Mouse (Mus musculus): Measurements from ENCODE around the gene Dppa4. TPM values are rescaled to one million over a fixed set of nuclear protein-coding genes. Genes with fewer than 3 reads are reported as not detected.

Dppa4 gene
- polyA plus RNA-seq (2015; fragmentation: Nextera tagmentation; extraction: Ambion mirVana), result not detected in 2 replicates

GRCm38 (mm10) chr16:48283517-48283916 is at the start of gene Dppa4:
TSS of gene Dppa4 (plus strand) at chr16:48283733.
- Histone ChIP-seq H3K4me3 (no peak within 1 kb of the TSS), H3K36me3 (no peaks in the 10 kb centered on the region), H3K27me3 (no peaks in the 10 kb centered on the region), H3K4me2 (no peak within 1 kb of the TSS), H3K9ac (no peak within 1 kb of the TSS), H3K9me3 (replicated peaks) (no peaks in the 10 kb centered on the region), H3K27ac (no peak within 1 kb of the TSS), H3K4me1 (replicated peaks) (no peaks in the 10 kb centered on the region)
- no peak for ATAC-seq (replicated peaks; ENCODE audit: insufficient number of reproducible peaks, insufficient read depth, low FRiP score, low read depth)
- WGBS, result 67% methylated on average over 4 of the region's 4 CpGs

- no peak overlapping the region for H3K4me3 ChIP-seq
- no peaks in the 10 kb centered on the region for H3K4me1 ChIP-seq (replicated peaks)
- no peak overlapping the region for H3K4me2 ChIP-seq
- no peaks in the 10 kb centered on the region for H3K36me3 ChIP-seq
- H3K27ac ChIP-seq, result no peak overlapping the region
- ATAC-seq (replicated peaks; ENCODE audit: insufficient number of reproducible peaks, insufficient read depth, low FRiP score, low read depth), result no peak
- WGBS, result 77% methylated on average over 1 of the region's 1 CpGs
- no peaks in the 10 kb centered on the region for H3K27me3 ChIP-seq
- no peaks in the 10 kb centered on the region; the same call in 1 of the 2 replicates for H3K9me3 ChIP-seq (replicated peaks)
- no peak overlapping the region for H3K9ac ChIP-seq
These were observed 48.5 kb upstream of the Dppa4 start for GRCm38 (mm10) chr16:48234999-48235398.

- no peaks in the 10 kb centered on the region; the same call in 1 of the 2 replicates for H3K9me3 ChIP-seq (replicated peaks)
- no peak for ATAC-seq (replicated peaks; ENCODE audit: insufficient number of reproducible peaks, insufficient read depth, low FRiP score, low read depth)
- no peak overlapping the region for H3K9ac ChIP-seq
- WGBS, result 73% methylated on average over 7 of the region's 7 CpGs
- H3K4me2 ChIP-seq, result no peak overlapping the region
- no peaks in the 10 kb centered on the region for H3K36me3 ChIP-seq
- H3K4me1 ChIP-seq (replicated peaks), result no peaks in the 10 kb centered on the region
- no peak overlapping the region for H3K27ac ChIP-seq
- no peaks in the 10 kb centered on the region for H3K27me3 ChIP-seq
- no peak overlapping the region for H3K4me3 ChIP-seq
These were observed 45.9 kb upstream of the Dppa4 start for GRCm38 (mm10) chr16:48237676-48238075.

GRCm38 (mm10) chr16:48247044-48247661 is 36.4 kb upstream of the Dppa4 start:
- Histone ChIP-seq H3K27me3 (no peaks in the 10 kb centered on the region), H3K9ac (no peak overlapping the region), H3K4me3 (no peak overlapping the region), H3K9me3 (replicated peaks) (no peaks in the 10 kb centered on the region), H3K4me2 (no peak overlapping the region), H3K36me3 (no peaks in the 10 kb centered on the region), H3K27ac (no peak overlapping the region), H3K4me1 (replicated peaks) (no peaks in the 10 kb centered on the region)
- no peak for ATAC-seq (replicated peaks; ENCODE audit: insufficient number of reproducible peaks, insufficient read depth, low FRiP score, low read depth)
- WGBS, result 64% methylated on average over 2 of the region's 2 CpGs

- H3K27ac ChIP-seq, result no peak overlapping the region
- no peak for ATAC-seq (replicated peaks; ENCODE audit: insufficient number of reproducible peaks, insufficient read depth, low FRiP score, low read depth)
- no peaks in the 10 kb centered on the region for H3K4me1 ChIP-seq (replicated peaks)
- no peak overlapping the region for H3K4me3 ChIP-seq
- H3K36me3 ChIP-seq, result no peaks in the 10 kb centered on the region
- H3K4me2 ChIP-seq, result no peak overlapping the region
- no peaks in the 10 kb centered on the region for H3K9me3 ChIP-seq (replicated peaks)
- WGBS, result 32% methylated on average over 4 of the region's 4 CpGs
- no peak overlapping the region for H3K9ac ChIP-seq
- no peaks in the 10 kb centered on the region for H3K27me3 ChIP-seq
These were observed 30.7 kb upstream of the Dppa4 start for GRCm38 (mm10) chr16:48252824-48253223.

- Histone ChIP-seq H3K4me1 (replicated peaks) (no peaks in the 10 kb centered on the region), H3K36me3 (no peaks in the 10 kb centered on the region), H3K9ac (no peak overlapping the region), H3K4me2 (no peak overlapping the region), H3K9me3 (replicated peaks) (no peaks in the 10 kb centered on the region), H3K27me3 (no peaks in the 10 kb centered on the region), H3K4me3 (no peak overlapping the region), H3K27ac (no peak overlapping the region)
- 83% methylated on average over 5 of the region's 5 CpGs for WGBS
- ATAC-seq (replicated peaks; ENCODE audit: insufficient number of reproducible peaks, insufficient read depth, low FRiP score, low read depth), result no peak
These were observed 28.9 kb upstream of the Dppa4 start for GRCm38 (mm10) chr16:48254584-48254983.

GRCm38 (mm10) chr16:48259519-48259918 is 24.0 kb upstream of the Dppa4 start:
- H3K27ac ChIP-seq, result no peak overlapping the region
- WGBS, result 90% methylated on average over 4 of the region's 4 CpGs
- H3K4me3 ChIP-seq, result no peak overlapping the region
- H3K27me3 ChIP-seq, result no peaks in the 10 kb centered on the region
- ATAC-seq (replicated peaks; ENCODE audit: insufficient number of reproducible peaks, insufficient read depth, low FRiP score, low read depth), result no peak
- no peak overlapping the region for H3K4me2 ChIP-seq
- no peaks in the 10 kb centered on the region for H3K9me3 ChIP-seq (replicated peaks)
- H3K9ac ChIP-seq, result no peak overlapping the region
- H3K36me3 ChIP-seq, result no peaks in the 10 kb centered on the region
- no peaks in the 10 kb centered on the region for H3K4me1 ChIP-seq (replicated peaks)

GRCm38 (mm10) chr16:48262901-48263300 is 20.6 kb upstream of the Dppa4 start:
- H3K4me2 ChIP-seq, result no peak overlapping the region
- H3K36me3 ChIP-seq, result no peaks in the 10 kb centered on the region
- 76% methylated on average over 1 of the region's 1 CpGs for WGBS
- H3K4me1 ChIP-seq (replicated peaks), result no peaks in the 10 kb centered on the region
- no peak overlapping the region for H3K4me3 ChIP-seq
- no peaks in the 10 kb centered on the region for H3K9me3 ChIP-seq (replicated peaks)
- H3K27me3 ChIP-seq, result no peaks in the 10 kb centered on the region
- no peak overlapping the region for H3K27ac ChIP-seq
- H3K9ac ChIP-seq, result no peak overlapping the region
- ATAC-seq (replicated peaks; ENCODE audit: insufficient number of reproducible peaks, insufficient read depth, low FRiP score, low read depth), result no peak

GRCm38 (mm10) chr16:48265856-48266255 is 17.7 kb upstream of the Dppa4 start:
- 70% methylated on average over 4 of the region's 4 CpGs for WGBS
- H3K4me3 ChIP-seq, result no peak overlapping the region
- ATAC-seq (replicated peaks; ENCODE audit: insufficient number of reproducible peaks, insufficient read depth, low FRiP score, low read depth), result no peak
- H3K27me3 ChIP-seq, result no peaks in the 10 kb centered on the region
- H3K9me3 ChIP-seq (replicated peaks), result no peaks in the 10 kb centered on the region
- no peaks in the 10 kb centered on the region for H3K36me3 ChIP-seq
- H3K9ac ChIP-seq, result no peak overlapping the region
- no peaks in the 10 kb centered on the region for H3K4me1 ChIP-seq (replicated peaks)
- no peak overlapping the region for H3K4me2 ChIP-seq
- H3K27ac ChIP-seq, result no peak overlapping the region

GRCm38 (mm10) chr16:48276940-48277339 is 6.6 kb upstream of the Dppa4 start:
- Histone ChIP-seq H3K36me3 (no peaks in the 10 kb centered on the region), H3K9me3 (replicated peaks) (no peaks in the 10 kb centered on the region), H3K27me3 (no peaks in the 10 kb centered on the region), H3K4me2 (no peak overlapping the region), H3K4me3 (no peak overlapping the region), H3K27ac (no peak overlapping the region), H3K4me1 (replicated peaks) (no peaks in the 10 kb centered on the region), H3K9ac (no peak overlapping the region)
- WGBS, result 64% methylated on average over 4 of the region's 4 CpGs
- no peak for ATAC-seq (replicated peaks; ENCODE audit: insufficient number of reproducible peaks, insufficient read depth, low FRiP score, low read depth)

GRCm38 (mm10) chr16:48280883-48281282 is 2.6 kb upstream of the Dppa4 start:
- no peak for ATAC-seq (replicated peaks; ENCODE audit: insufficient number of reproducible peaks, insufficient read depth, low FRiP score, low read depth)
- Histone ChIP-seq H3K4me2 (no peak overlapping the region), H3K27me3 (no peaks in the 10 kb centered on the region), H3K9ac (no peak overlapping the region), H3K4me3 (no peak overlapping the region), H3K9me3 (replicated peaks) (no peaks in the 10 kb centered on the region), H3K27ac (no peak overlapping the region), H3K36me3 (no peaks in the 10 kb centered on the region), H3K4me1 (replicated peaks) (no peaks in the 10 kb centered on the region)
- 90% methylated on average over 4 of the region's 4 CpGs for whole genome bisulfite sequencing

GRCm38 (mm10) chr16:48282801-48283200 is 732 bp upstream of the Dppa4 start:
- Histone ChIP-seq H3K4me1 (replicated peaks) (no peaks in the 10 kb centered on the region), H3K36me3 (no peaks in the 10 kb centered on the region), H3K9ac (no peak overlapping the region), H3K27ac (no peak overlapping the region), H3K4me3 (no peak overlapping the region), H3K9me3 (replicated peaks) (no peaks in the 10 kb centered on the region), H3K27me3 (no peaks in the 10 kb centered on the region), H3K4me2 (no peak overlapping the region)
- ATAC-seq (replicated peaks; ENCODE audit: insufficient number of reproducible peaks, insufficient read depth, low FRiP score, low read depth), result no peak
- 70% methylated on average over 1 of the region's 1 CpGs for WGBS

Measured in heart, embryonic 15.5 days (tissue).